Mouse (Mus musculus): ENCODE data around the gene Srgap3.

DNA sequence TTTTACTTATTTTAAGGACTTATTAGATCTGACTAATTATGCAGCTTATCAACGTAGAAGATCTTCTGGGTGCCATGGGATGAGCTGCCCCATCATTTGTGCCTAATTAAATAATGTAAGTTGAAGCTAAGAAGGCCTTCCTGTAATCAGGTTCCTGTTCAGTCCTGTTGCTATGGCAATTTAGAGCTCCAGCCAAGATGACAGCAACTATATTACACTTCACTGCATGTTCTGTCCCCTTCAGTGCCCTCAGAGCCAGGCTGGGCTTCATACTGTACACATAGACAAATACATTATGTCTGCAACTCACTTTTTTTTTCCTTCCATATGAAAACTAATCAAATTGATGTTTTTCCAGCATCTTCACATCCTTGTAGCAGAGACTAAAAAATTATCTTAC is 43.1 kb upstream of the Srgap3 start:
- no peak for TF ChIP-seq CTCF (IDR thresholded peaks at IDR 0.05; ENCODE audit: low read depth)
- TF ChIP-seq EP300 (optimal IDR thresholded peaks at IDR 0.05), result no peak
